Mouse (Mus musculus): ENCODE data around the gene S100a10.

GRCm38 (mm10) chr3:93528807-93529206 lies 26.1 kb upstream of the S100a10 start:
- no peak for TF ChIP-seq GATA1 (IDR thresholded peaks at IDR 0.05; ENCODE audit: borderline replicate concordance, low read length)
- TF ChIP-seq FLI1 (IDR thresholded peaks at IDR 0.05; ENCODE audit: low read length), result no peak
